Mouse (Mus musculus) T-cell, adult 2 months (primary cell): ENCODE data around the gene A3galt2.

ENCODE experiments used
- DNase-seq: peaks from one replicate; pipeline ENCODE4 v3.0.0; 2022; ENCODE audit warnings: low spot score

A3galt2 gene

GRCm38 (mm10) chr4:128755064-128755463, at the start of gene A3galt2:
A3galt2 (plus strand) TSS chr4:128755364.
- no peak for DNase-seq

DNA sequence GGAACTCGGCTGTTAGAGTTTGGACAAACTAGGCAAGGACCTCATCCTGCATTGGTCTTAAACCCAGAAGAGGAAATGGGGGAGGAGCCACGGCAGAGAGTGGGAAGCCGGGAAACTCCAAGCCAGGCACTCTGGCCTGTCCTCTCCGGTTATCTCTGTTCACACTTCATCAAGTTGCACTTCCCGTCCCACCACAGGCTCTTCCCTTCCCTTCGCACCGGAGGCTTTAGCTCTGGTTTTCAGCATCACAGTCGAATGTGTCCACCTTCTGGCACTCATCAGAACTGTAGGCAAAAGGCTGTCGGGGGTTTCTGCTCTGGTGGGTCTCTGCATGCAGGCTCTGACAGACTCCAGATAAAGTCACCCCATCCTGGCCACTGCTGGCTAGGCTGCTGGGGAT, 48.5 kb upstream of the A3galt2 start:
- no peak for DNase-seq

- DNase-seq, result no peak
Measured at GRCm38 (mm10) chr4:128707384-128707783, 47.8 kb upstream of the A3galt2 start.

DNA sequence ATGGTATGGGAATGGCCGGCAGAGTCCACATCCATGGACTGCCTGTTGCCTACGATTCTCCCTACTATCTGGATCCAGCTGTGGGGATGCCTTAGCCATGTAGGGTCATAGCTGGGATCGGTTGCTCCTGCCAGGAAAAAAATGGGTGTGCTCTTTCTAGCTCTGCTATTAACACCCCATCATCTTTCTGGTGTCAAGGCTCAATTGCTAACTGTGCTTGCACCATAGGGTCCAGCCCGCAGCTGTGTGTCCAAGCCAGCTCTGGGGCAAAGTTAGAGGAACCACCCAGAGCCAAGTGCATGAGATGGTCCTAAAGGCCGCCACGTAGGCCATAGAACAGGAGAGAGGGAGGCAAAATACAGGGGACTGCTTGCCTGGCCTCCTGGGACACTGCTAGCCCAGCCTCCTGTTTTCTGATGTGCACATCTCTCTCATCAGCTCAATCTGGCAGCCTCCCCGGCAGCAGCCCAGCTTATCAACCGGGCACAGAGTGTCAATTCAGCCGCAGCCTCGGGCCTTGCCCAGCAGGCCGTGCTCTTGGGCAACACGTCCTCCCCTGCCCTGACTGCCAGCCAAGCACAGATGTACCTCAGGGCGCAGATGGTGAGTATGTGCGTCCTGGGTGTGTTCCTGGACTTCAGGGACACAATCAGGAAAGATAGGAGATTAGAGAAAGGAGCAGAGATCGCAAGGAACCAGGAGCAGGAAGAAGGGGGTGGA, 45.9 kb upstream of the A3galt2 start:
- DNase-seq, result no peak

DNA sequence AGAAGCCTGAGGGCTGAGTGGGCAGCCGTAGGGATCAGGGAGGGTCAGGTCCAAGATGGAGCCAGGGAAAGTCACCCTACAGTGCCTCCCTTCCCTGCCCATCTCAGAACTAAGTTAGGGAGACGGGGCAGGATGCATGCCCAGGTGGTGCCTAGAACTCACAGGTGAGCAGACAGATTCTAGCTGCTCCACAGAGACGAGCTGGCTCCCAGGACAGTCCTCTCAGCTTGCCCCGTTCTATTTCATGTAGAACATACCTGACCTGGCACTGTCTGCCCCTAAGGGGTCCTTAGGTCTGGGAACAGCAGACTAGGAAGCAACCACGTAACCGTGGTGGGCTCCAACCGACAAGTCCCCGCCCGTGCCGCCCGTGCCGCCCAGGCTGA, 45.4 kb upstream of the A3galt2 start:
- DNase-seq, result no peak

- DNase-seq, result no peak
Measured at GRCm38 (mm10) chr4:128710286-128710685, 44.9 kb upstream of the A3galt2 start.

- DNase-seq, result no peak
Measured at GRCm38 (mm10) chr4:128710800-128711199, 44.4 kb upstream of the A3galt2 start.

- peak; percentile 91 for DNase-seq
Measured at GRCm38 (mm10) chr4:128711455-128712135, 43.6 kb upstream of the A3galt2 start.

DNA sequence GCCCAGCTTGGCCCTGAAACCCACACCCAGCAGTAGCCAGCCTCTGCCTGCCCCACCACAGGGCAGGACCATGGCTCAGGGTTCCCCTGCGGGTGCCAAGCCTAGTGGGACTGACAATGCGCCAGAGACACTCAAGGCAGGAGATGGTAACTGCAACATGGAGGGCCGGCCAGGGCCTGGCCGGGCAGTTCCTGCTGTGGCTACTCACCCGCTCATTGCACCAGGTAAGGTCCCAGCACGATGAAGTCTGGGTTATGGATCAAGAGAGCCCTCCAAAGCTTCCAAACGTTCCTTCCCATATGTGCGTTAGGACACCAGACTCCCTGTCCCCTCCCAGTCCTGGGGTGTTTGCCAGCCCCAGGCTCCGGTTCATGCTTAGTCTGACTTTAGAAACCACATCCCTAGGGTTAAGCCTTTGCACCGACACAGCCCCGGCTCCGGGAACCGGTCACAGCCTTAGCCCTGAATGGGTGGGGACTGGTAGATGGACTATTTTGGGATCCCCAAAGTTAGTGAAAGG, 43.0 kb upstream of the A3galt2 start:
- DNase-seq, result no peak

GRCm38 (mm10) chr4:128712941-128713340, 42.2 kb upstream of the A3galt2 start:
- DNase-seq, result no peak

- no peak for DNase-seq
Measured at GRCm38 (mm10) chr4:128715241-128716204, 39.6 kb upstream of the A3galt2 start.

DNA sequence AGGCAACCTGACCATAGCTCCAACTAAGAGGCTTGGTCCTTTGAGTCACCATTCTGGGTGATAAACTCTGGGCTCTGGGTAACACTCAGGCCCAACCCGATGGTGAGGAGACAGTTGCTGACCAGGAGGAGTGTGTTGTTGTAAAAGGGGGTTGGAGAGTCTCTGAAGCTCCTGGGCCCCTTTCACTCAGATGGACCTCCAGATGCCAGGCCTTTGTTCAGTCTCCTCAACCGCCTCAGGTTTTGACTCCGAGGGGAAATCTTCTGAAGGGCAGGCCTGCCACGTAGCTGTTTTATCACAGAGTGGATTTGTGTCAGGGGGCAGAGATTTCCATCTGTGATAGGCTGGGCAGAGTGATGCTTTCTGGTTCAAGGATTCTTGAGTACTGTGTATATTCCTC, 38.9 kb upstream of the A3galt2 start:
- no peak for DNase-seq

GRCm38 (mm10) chr4:128716731-128717130, 38.4 kb upstream of the A3galt2 start:
- DNase-seq, result no peak

DNA sequence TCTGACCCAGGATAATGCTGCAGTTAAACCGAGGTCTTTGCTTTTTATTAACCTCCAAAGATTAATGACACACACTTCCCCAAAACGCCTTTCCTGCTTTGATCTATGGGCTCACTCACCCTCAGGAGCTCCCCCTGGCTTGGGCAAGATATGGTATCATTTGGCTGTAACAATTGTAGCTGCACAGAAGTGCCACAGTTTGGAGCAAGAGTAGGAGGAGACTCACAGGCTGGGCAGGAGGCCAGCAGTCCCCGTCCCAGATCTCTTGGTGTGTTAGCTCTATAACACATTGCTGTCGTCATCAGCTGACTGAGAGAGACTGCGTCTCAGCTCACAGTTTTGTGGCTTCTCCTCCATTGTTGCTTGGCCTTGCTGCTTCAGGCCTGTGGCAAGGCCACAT, 35.1 kb upstream of the A3galt2 start:
- DNase-seq, result no peak

DNA sequence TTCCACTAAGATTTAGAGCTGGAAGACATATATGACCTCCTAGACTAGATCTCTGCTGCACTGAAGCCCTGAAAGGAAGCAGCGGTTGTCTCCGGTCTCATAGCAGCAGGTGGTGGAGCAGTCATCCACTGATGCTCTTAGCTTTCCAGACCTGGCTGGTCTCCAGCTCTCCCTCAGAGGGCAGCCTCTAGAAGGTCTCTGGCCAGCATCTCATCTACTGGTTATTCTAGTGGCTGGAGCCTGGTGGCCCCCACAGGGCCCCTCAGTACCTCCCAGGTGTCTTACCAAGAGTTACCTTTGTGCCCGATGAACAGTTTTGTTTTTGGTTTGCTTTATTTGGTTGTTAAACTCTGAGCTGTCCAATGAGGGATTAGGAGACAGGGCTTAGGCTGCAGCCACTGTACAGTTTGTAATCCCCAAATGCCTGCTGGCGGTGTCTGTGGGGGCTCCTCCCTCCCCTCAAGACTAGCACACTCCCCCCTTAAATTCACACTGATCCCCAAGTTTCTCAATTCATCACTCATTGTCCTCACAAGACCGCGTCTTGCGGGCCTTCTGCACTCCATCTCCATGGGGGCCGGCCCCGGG, 34.0 kb upstream of the A3galt2 start:
- no peak for DNase-seq

DNA sequence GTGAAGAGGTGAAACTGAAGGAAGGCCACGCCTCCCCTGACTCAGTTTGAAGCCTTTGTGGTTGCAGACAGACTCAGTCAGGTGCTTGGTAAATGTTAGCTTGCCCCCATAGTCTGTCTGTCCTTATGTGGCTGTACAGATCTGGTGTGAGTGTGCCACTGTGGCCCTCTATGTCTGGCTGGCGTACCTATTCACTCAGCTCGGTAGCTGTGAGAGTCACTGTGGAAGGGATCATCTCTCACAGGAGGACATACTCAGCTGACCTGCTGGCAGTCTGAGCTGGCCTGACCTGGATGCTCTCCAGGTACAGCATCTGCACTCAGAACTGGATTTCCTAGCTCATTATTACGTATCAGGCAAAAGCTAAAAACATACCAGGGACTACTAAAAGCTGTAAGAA, 33.4 kb upstream of the A3galt2 start:
- DNase-seq, result no peak

DNA sequence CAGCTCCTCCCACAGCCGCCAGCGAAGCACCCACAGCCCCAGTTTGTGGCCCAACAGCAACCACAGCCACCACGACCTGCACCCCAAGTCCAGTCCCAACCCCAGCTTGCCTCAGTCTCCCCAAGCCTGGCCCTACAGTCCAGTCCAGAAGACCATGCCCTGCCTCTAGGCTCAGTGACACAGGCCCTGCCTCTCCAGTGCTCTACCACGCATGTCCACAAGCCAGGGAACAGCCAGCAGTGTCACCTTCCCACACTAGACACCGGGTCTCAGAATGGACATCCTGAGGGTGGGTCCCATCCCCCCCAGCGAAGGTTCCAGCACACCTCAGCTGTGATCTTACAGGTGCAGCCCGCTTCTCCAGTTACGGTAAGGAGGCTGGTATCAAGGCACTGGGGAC, 32.2 kb upstream of the A3galt2 start:
- no peak for DNase-seq

DNA sequence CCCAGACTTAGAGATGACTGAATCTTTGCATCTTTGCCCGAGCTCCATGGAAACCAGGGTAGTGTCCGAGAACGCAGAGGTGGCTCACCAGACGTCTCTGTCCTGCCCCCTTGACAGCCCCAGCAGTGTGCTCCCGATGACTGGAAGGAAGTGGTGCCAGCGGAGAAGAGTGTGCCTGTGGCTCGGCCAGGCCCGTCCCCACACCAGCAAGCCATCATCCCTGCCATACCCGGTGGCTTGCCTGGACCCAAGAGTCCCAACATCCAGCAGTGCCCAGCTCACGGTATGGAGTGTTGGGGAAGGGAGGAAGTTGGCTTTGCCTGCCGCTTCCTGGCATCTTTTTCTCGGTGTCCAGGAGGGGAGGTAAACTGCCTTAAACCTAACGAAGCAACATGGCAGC, 31.7 kb upstream of the A3galt2 start:
- DNase-seq, result no peak

DNA sequence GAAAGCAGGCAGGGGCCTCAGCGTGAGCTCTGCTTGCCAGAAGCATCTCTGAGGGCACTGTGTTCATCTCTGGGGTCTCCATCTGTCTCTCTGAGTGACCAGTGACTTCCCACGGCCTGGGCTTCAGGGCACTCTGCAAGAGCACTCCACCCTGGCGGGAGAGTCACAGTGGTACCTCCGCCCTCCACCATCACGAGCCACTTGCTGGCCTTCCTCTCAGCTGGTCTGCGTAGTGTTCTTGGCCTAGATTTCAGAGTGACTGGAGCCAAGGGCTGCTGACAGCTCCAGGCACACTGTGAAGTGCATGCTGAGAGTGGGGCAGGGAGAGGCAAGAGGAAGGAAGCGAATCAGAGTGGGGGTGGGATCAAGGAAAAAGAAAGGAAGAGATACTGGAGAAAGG, 31.1 kb upstream of the A3galt2 start:
- DNase-seq, result no peak

DNA sequence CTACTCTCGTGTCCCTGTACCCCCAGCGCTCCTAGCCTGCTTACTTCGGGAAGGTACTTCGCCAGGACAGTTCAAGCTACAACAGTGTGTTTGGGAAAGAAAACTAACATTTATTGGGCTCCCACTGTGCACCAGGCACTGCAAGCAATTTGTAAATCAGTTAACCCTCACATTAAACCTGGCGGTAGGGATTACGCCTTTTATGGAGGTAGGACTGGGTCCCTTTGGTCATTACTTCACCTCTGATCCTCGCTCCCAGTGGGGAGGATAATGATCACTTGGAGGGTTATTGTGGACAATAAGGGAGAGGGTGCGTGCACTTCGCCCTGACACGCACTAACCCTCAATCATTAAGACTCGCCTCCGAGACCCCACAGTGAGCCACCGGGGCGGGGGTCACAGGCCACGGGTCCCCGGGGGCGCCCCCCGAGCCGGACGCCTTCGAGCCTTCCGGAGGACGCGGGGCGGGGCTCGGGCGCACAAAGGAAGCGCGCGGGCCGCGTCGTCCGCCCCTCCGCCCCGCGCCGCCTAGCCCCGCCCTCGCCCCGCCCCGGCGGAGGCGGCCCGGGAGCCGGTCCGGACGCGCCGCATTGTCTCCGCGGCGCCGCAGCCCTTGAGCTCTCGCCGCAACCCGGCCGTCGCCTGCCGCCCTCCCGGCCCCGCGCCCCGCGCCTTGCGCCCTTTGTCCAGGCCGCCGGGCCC, 28.0 kb upstream of the A3galt2 start:
- DNase-seq, result peak; percentile 81

DNA sequence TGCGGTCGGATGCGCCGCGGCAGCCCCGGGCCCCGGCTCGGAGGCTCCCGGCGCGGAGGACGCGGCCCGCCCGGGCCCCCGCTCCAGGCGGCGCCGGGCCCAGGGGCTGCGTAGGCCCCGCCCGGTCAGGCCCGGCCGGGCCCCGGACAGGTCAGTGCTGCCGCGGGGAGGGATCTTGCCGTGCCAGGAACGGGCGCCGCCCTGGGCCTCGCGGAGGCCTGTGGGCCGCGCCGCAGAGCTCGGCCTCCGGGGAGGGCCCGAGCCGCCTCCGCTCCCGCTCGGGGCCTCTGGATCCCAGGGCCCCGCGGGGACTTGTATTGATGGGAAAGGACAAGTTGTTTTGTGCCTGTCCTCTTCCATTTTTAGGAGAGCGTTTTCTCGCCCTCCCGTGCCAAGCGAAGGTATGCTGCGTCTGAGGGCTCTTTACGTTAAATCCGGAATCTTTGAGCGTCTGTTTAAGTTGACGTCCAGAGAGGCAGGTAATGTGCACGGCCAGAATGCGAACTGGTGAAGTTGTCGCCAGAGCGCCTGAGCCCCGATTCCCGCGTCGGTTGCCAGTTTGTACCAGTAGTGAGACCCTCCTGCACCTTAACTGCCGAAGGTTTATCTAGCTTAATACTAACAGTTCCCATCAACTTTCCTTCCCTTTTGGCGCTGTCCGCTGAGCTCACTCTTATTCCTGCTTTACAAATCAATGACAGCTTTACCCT, 27.3 kb upstream of the A3galt2 start:
- peak; percentile 18 for DNase-seq
